Mouse (Mus musculus) A20 (cell line): ENCODE results near the gene Sec63.

Experiments used
- DNase-seq: peaks from one replicate; pipeline ENCODE4 v3.0.0-alpha.2; 2011; ENCODE audit warnings: low read depth, low spot score

The Sec63 gene

DNA sequence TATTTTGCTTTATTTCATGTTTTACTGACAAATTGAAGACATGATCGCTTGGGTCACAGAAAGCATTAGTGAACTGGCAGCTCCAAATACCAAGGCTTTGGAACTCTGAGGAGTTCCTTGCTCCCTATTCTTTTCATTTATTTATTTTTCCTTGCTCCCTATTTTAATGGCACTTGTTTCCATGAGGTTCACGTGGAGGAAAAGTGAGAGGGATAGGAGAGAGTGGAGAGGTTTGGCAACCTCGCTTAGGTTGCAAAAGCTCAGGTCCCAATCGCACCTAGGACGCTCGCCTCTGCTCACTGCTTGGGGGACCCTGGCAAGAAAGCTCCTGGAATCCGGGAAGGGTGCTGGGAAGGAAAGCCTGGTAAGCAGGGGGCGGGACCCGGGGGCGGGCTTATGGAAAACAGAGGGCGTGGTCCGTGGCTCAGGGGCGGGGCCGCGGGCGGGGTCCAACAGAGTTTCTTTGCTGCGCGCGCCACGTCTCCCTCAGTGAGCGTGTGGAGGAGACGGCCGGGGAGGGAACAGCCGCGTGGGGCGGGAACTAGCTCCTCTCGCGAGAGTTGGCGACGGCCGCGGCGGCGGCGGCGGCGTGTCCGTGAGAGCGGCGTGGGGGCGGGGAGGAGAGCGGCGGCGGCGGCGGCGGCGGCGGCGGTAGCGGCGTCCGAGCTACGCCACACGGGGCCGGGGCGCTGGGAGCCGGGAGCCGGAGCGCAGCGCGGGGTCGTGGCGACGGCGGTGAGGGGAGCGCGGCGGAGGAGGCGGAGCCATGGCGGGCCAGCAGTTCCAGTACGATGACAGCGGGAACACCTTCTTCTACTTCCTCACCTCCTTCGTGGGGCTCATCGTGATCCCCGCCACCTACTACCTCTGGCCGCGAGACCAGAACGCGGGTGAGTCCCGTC is at the start of gene Sec63:
Sec63 (plus strand) TSS at position 498 of the 902 bp plus-strand sequence.
- DNase-seq: peak; percentile 93

DNA sequence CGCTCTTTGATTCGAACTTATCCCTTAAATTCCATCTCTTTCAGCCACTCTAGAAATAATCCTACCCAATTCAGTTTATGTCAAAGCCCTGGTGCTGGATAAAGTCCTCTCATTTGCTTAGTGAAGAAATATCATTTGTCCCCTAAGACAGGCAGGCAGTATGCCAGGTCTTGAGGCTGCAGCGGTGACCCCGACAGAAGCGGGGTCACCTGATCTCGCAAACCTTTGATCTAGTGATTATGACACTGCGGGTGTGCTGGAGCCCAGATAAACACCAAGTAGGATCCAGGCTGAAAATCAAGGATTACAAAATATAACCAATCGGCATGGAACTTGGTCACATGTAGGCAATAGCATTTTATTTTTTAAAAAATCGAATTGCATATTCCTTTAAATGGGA is 46.6 kb upstream of the Sec63 start:
- DNase-seq: no peak

DNA sequence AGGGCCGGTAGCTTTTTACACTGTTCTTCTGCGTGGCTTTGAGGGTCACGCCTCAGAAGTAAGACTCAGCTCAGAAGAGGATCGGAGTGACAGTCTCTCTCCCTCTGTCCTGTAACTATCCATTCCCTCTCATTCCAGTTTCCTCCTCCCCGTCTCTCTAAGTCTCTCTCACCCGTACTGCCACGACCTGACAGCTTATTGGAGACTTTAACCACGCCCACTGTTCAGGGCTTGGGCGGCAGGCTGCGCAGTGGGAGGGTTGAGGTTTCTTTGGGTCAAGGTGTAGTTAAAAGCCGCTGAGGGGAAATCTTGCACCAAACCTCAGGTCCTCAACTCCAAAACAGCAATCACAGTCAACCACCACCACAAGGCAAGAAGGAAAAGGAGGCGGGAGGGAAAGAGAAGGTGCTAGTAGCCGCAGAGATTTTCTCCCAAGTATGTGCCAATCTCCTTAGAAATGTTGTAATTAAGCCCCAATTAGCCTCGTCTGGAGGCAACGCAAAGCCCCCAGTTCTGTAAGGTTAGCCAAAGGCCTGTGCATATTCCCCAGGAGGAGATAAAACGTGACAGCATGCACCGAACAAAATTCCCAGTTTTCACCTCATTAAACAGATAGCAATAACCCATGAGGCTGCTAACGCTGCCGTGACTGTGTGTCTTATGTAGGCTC is 45.8 kb upstream of the Sec63 start:
- DNase-seq: no peak

DNA sequence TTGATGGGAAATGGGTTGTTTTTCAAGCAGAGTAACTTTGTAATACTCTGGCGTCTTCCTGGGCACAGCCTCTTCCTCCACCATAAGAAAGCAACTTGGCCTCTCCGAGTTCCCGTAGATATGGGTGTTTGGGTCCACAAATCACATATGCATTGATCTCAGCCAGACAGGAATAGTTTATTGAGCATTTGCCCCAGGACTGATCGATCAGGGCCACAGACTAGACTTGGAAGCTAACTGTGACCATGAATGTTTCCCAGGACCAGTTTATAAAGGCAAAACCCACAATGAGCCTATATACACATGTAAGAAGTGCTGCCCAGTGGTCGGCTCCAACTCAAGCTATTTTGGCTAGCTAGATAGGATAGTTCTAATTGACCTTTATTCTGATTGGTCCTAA is 39.2 kb upstream of the Sec63 start:
- no peak for DNase-seq

DNA sequence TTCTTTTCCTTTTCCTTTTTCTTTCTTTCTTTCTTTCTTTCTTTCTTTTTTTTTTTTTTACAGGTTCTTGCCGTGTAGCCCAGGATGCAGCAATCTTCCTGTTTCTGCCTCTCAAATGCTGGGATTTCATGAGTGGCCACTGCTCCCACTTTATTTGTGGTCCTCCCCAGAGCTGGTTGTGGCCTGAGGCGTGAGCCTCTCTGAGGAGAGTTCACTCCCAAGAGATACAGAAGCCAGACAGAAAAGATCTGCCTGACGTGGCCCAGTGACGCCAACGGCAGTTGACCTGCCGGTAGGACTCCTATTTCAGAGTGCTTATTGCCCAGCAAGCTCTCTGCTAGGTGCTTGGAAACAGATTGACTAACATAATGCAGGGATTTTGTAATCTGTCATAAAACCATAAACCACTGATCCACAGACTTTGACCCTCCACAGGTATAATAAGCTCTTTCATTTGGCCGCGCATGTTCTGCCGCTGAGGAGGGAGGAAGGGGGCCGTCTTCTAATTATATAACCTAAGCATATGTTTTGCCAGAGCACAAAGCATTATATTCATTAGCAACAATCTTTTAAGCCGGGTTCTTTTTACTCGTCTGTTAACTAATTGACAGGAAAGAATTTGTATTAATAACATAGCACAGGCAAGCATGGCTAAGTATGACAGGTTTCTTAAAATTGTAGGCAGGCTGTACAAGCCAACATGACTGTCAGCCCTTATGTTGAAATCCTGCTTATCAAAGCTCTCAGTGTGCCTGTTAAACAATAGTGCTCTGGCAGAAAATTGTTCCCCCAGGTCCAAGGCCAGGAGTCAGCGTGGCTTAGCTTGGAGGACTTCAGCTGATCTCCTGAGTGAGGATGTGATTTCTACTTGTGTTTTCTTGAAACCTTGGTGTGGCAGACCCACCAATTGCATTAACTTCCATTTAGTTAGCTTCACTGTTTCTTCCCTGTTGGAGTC is 37.7 kb upstream of the Sec63 start:
- DNase-seq: no peak

DNA sequence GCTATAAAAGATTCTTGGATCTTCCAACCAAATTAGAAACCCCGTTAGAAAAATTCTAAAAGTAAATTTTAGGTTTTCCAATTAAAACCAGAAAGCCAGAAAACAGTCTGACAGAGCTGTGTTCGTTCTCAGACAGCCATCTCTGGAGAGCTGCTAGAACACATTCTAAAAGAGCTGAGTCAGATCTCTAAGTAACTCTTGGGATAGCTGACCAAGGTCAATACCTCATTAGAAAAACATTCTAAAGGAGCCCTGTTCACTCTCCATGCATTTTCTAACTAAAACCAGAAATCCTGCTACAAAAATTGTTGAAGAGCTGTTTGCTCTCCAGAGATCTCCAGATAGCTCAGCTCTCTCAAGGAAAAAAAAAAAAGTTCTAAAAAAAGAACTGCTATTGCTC is 31.7 kb upstream of the Sec63 start:
- DNase-seq: no peak

DNA sequence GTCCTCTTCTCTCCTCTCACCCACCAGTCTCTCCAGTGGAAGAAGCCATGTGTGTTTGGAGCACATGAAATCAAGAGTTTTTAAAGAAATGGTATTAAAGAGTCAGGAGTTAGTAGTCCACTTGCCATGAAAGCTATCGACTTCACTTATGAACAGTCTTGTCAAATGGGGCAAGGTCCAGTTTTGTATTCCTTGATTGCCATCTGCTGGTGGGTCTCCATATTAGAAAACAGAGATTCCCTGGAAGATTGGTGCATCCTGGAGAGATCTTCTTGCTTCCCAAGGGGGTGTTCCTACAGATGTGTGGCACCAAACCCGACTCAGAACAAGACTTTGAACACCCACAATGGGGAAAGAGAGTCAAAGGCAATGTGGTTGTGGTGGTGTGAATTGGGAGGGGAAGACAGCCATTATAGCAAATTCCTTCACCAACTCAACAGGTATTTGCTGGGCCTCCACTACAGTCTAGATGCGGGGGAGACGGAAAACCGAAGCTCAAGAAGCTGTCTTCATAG is 26.7 kb upstream of the Sec63 start:
- peak; percentile 21 for DNase-seq

DNA sequence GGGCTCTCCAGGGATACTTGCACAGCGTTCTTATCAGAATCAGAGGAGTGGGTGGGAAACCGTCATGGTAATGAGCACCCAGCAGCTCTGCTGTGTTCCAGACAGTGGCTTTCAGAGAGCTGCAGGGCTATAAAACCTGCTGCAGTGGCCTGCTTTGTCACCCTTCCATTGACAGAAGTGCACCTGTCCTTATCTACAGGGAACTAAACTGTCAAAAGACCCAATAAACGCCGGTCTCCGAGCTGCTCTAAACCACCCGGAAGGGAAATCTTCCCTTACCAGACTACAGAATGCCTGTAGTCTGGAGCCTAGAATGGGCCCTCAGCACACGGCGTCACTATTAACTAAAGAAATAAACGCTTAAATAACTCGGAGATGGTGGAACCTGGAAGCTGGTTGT is 9.5 kb upstream of the Sec63 start:
- DNase-seq: no peak

DNA sequence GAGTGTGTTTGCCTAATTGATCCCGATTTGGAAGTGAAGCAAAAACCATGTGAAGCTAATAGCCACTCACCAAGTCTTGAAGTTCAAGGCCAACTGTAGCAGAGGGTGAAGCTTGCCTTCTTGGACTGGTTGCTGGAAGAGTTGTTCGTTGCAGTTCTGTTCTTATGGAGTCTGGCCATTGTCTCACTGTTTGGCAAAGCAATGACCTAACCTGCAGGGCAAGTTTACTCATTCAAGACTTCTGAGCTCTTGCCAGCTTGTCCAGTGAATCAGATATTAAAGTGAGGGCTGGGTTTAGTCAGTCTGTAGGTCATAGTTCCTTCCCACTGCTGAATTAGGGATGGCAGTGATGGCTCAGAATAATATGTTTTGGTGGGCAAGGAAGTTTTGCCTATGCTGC is 7.0 kb upstream of the Sec63 start:
- DNase-seq: no peak

DNA sequence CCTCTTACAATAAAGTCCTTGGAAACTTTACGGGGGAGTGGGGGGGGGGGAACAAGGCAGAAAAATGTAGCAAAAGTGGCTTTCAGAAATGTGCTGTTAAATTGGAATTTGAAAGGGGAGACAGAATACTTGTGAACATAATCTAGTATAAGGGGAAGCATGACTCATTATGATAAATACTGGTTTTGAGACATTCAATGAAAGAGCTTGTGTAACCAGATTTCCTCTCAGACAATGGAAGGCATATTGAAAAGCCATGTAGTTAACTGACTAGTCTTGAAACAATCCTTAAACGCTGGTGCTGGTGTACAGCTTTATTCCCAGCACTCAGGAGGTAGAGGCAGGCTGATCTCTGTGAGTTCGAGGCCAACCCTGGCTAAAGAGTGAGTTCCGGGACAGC is 1.6 kb upstream of the Sec63 start:
- no peak for DNase-seq

DNA sequence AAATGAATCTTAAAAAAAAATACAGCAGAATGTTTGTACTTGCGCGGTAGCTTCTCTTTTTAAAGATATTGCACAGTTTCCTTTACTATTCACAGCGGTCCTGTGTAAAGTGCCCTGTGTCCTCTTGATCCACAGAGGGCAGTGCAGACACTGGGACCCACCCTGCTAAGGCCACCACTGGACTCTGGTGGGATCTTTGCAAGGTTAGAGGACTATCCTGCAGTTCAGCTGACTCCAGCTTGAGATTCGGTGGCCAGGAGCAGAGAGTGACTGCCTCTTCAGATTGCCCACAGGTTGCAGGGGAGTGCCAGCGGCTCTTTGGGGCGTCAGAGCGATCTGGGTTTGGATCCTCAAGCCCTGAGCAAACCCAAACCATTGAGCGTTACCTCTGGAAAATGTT is 967 bp upstream of the Sec63 start:
- DNase-seq: peak; percentile 58

DNA sequence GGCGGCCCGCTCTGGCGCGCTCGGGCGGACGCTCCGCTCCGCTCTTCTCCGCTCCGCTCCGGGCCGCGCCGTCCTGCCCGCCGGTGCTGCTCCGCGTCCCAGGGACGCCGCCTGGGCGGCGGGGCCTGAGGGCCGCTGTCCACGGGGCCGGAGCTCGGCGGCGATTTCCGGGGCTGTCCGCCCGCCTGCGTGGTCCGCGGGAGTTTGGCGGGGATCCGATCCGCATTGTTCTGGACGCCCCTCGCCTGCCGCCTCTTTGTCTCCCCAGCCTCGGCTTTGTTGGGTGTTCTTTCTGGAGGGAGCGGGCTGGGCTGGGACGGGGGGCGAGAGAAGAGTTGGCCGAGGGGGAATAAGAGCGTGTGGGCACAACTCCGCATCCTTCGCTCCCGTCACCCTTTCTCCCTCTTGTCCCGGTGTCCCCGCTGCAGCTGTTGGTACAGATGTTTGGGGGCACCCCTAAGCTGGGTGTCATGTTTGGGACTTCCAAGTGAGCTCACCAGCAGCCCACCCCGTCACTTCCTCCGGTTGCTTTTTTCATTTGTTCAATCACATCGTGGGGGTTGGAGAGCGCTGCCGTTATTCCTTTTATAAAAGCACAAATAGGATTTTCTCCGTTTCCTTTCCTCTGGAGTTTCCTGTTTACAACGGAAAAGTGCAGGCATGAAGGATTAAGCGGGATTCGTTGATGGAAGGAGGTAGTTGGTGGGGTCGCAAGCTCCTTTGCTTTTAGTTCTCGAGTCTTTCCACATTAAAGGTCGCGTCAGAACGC is 789 bp downstream of the Sec63 start:
- DNase-seq: peak; percentile 80

DNA sequence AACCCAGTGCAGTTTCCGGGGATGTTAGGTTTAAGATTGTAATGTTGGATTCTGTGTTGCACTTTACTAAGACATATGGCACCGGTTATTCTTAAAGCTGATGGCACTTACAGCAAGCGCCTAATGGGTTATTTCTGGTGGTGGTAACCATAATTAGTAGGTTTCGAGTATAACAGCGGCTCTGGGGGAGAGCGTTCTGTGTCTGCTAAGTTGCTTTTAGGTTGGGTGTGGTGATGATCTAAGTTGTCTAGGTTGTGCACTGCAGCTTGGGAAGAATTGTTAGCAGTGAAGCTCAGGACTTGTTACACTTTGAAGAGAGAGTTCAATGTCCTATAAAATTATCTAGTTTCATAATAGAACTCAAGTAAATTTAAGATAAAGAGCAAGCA is 1.4 kb downstream of the Sec63 start:
- DNase-seq: no peak

DNA sequence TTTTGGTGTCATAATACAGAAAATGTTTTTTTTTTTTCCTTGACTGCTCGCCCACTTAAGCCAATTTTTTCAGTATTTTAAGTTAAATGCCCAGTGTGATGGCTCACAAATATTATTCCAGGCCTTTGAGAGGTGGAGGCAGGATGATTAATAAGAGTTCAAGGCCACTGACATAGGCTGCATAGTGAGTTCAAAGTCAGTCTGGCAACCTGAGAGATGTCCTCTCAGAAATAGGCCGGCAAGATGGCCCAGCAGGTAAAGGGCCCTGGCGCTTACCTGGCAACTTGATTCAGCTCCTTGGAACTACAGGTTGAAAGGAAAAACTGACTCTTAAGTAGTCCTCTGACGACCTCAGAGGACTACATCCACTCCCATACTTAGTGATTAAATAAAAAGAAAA is 1.9 kb downstream of the Sec63 start:
- DNase-seq: no peak

DNA sequence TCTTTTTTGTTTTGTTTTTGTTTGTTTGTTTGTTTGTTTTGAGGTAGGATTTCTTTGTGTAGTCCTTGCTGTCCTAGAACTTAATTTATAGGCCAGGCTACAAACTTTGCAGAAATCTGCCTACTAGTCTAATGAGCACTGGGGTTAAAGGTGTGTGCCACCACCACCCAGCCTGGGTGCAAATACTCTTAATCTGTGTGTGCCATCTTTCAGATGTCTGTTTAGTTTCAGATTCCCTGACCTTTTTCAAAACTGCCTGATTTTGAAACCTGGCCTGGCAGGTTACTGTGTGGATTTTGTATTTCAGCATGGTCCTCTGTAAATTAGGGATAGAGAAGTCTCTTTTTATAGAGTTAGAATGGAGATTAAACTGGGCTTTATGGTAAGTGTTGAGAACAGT is 4.0 kb downstream of the Sec63 start:
- no peak for DNase-seq

DNA sequence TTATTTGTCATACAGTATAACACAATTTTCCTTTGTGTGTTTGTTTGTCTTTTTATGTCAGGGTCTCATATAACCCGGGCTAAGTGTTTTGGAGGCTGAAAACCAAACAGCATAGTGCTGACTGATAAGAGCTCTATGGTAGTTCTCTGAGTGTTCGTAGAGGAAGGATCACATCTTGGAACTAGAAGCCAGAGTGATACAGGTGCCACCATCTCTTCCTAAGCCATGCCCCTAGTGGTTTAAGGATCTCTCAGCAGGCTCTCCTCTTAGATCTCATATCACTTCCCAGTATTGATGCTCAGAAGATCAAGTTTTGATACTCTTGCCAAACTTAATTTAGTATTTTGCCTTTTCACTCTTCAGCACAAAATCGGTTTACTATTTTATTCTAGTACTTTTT is 14.2 kb downstream of the Sec63 start:
- DNase-seq: no peak

DNA sequence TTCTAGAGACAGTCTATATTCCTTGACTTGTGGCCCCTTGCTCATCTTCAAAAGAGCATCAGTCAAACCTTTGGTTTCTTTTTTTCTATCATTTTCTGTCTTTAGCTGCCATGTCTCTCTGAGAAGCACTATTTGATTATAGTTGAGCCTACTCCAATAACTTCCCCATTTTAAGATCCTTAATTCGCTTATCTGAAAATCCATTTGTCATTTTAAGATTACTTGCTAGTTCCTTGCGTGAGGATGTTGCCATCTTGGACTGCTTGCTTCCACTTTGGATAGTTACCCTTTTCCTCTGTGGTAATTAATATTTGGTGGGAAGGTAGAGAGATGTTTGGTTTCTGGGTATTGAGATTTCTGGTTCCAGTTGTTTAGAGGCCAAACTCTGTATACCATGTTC is 19.5 kb downstream of the Sec63 start:
- DNase-seq: no peak

DNA sequence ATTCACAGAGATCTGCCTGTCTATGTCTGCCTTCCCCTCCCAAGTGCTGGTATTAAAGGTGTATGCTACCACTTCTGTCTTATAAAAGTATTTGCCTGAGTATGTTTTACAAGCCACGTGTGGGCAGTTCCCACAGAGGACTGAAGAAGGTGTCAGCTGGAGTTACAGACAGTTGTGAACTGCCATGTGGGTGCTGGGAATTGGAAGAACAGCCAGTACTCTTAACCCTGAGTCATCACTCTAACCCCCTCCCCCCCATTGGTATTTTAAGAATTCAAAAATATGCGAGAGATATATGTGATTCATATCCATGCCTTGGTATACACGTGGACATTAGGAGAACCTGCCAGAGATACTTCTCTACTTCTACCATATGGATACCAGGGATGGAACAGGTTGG is 20.4 kb downstream of the Sec63 start:
- DNase-seq: no peak

DNA sequence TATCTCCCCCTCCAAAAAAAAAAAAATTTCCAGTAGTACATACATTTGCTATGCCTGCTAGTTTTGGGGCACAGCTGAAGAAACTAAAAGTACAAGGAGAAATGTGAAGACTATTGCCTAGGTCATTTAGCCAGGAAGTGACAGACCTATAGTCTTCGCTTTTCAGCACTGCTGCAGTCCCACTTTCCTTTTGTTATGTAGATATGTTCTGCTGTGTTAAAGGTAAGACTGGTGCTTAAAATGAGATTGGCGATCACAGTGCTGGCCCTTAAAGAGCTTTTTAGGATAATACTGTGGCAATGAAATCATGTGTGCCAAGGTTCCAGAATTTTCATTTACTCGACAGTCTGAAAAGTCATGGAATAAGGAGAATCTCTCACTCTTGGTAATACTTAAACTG is 39.6 kb downstream of the Sec63 start:
- no peak for DNase-seq

DNA sequence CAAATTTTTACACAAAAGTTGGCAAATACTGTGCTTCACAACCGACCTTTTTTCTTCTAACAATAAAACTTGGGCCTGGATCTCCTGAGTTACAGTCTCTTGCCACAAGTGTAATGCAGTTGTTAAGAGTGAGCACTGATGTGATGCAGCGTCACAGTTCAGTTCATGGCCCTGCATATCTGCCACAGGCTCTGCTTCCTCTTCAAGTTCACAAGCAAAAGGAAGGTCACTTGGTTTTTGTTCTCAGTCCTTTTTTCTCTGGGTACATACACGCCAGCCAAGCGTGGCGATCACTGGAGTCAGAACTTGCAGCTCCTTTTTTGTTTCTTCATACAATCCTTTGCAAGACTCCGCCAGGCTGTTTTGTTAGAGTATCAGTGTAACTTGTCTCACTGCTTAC is 64.6 kb downstream of the Sec63 start:
- DNase-seq: peak; percentile 58

DNA sequence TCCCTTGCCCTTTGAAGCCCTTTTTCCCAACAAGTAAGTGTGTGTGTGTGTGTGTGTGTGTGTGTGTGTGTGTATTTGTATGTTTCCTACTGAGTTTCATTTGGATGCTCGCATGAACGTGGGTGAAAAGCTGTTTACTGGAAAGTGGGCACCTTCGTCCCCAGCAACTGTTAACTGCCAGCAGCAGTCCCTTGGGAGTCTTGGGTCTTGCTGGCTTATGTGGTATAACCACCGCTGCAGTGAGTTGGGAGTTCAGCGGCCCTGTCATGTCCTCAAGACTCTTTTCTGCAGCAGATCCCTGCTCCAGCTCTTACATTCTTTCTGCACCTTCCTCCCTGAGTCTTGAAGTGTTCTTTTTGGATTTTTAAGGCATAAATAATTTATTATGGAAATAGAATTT is 65.9 kb downstream of the Sec63 start:
- DNase-seq: no peak
